10 mouse cellular contexts compared by ENCODE assay signal in the genomic region with DNA sequence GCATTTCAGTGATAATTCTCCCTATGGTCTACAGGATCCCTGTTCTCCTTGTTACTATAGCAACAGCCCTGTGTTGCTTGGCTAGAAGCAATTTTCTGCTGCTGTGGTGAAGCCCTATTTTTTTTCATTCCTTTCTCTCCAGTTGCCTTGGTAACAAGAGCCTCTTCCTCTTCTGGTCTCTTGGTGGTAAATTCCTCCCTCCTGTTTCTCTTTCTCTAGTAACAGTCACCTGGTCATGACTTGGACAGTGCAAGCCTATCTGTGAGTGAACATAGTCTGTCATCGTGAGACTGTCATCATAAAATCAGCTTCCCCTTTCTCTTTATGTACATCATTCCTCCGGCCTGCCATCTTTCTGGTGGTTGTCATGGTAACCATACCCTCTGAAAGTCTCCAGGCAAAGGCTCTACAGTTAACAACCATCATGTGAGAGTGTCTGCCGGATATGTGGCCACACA. TPM values are rescaled to one million over a fixed set of nuclear protein-coding genes. Genes with fewer than 3 reads are reported as not detected.
DNase-seq lines count a peak whose midpoint lies in the region; ATAC-seq and TF ChIP-seq lines count a peak whose summit lies in the region.
"Had no signal": no experiment of that assay in that cellular context is flagged by ENCODE, and none has a peak within 500 bp of the region (broad histone marks: within the 10 kb centered on the region; RNA-seq: fewer than 3 reads in every experiment).

No protein-coding gene starts in this region.

- peak; percentile 82 for ATAC-seq in hindbrain, embryonic 14.5 days (ENCODE audit: low FRiP score)
- peak; percentile 81 for ATAC-seq in midbrain, postnatal 0 days (ENCODE audit: low FRiP score)
- no peak for ATAC-seq in kidney, embryonic 15.5 days (replicated peaks; ENCODE audit: low FRiP score)

- no peaks in the 10 kb centered on the region for H3K36me3 ChIP-seq in hindbrain, embryonic 14.5 days (replicated peaks; ENCODE audit: control insufficient read depth, insufficient read depth)
- H3K36me3 ChIP-seq in midbrain, postnatal 0 days (ENCODE audit: insufficient read depth, low read length): no peaks in the 10 kb centered on the region
- H3K36me3 ChIP-seq in kidney, embryonic 15.5 days: peaks cover 5% of the 10 kb centered on the region
- H3K36me3 ChIP-seq: heart, embryonic 13.5 days had no signal

- H3K4me2 ChIP-seq in hindbrain, embryonic 14.5 days (replicated peaks): peak overlapping the region; percentile 49
- H3K4me2 ChIP-seq in midbrain, postnatal 0 days (ENCODE audit: low read depth, low read length, poor library complexity, severe bottlenecking): peak overlapping the region; percentile 35
- no peak overlapping the region for H3K4me2 ChIP-seq in kidney, embryonic 15.5 days
- H3K4me2 ChIP-seq: heart, embryonic 13.5 days had no signal

- H3K9ac ChIP-seq in hindbrain, embryonic 14.5 days: peak overlapping the region; percentile 61; the same call in 1 of the 2 replicates
- no peak overlapping the region for H3K9ac ChIP-seq in midbrain, postnatal 0 days (replicated peaks; ENCODE audit: low read length, poor library complexity, severe bottlenecking)
- no peak overlapping the region for H3K9ac ChIP-seq in kidney, embryonic 15.5 days
- H3K9ac ChIP-seq: heart, embryonic 13.5 days had no signal

- no peaks in the 10 kb centered on the region for H3K9me3 ChIP-seq in hindbrain, embryonic 14.5 days (ENCODE audit: control insufficient read depth, low read length)
- H3K9me3 ChIP-seq in midbrain, postnatal 0 days (ENCODE audit: low read length): no peaks in the 10 kb centered on the region
- no peaks in the 10 kb centered on the region for H3K9me3 ChIP-seq in kidney, embryonic 15.5 days (replicated peaks)
- H3K9me3 ChIP-seq: heart, embryonic 13.5 days had no signal

- H3K4me3 ChIP-seq in hindbrain, embryonic 14.5 days (replicated peaks; ENCODE audit: low read length): no peak overlapping the region; the same call in 1 of the 2 replicates
- H3K4me3 ChIP-seq in midbrain, postnatal 0 days (ENCODE audit: low read depth, low read length): no peak overlapping the region
- H3K4me3 ChIP-seq in kidney, embryonic 15.5 days (replicated peaks): no peak overlapping the region
- H3K4me3 ChIP-seq: heart, embryonic 13.5 days had no signal

- no peaks in the 10 kb centered on the region for H3K27me3 ChIP-seq in hindbrain, embryonic 14.5 days (ENCODE audit: control insufficient read depth, insufficient read depth, low read length)
- H3K27me3 ChIP-seq in midbrain, postnatal 0 days (ENCODE audit: insufficient read depth, low read length): no peaks in the 10 kb centered on the region
- H3K27me3 ChIP-seq in kidney, embryonic 15.5 days: no peaks in the 10 kb centered on the region
- H3K27me3 ChIP-seq: heart, embryonic 13.5 days had no signal

- peak overlapping the region; percentile 99 for H3K27ac ChIP-seq in hindbrain, embryonic 14.5 days
- H3K27ac ChIP-seq in midbrain, postnatal 0 days (ENCODE audit: low read depth, low read length): peak overlapping the region; percentile 97
- H3K27ac ChIP-seq in kidney, embryonic 15.5 days: no peak overlapping the region
- H3K27ac ChIP-seq: heart, embryonic 13.5 days had no signal

- WGBS in hindbrain, embryonic 14.5 days: 7% methylated on average over 3 of the region's 3 CpGs
- 7% methylated on average over 3 of the region's 3 CpGs for WGBS in midbrain, postnatal 0 days
- WGBS in kidney, embryonic 15.5 days: 72% methylated on average over 3 of the region's 3 CpGs

- TF ChIP-seq CTCF in midbrain, postnatal 0 days (IDR thresholded peaks at IDR 0.05): no peak

- H3K4me1 ChIP-seq in hindbrain, embryonic 14.5 days (replicated peaks; ENCODE audit: control insufficient read depth, insufficient read depth, low read length): peaks cover 55% of the 10 kb centered on the region
- H3K4me1 ChIP-seq in midbrain, postnatal 0 days (ENCODE audit: insufficient read depth, low read length): peaks cover 30% of the 10 kb centered on the region
- peaks cover 14% of the 10 kb centered on the region for H3K4me1 ChIP-seq in kidney, embryonic 15.5 days

- DNase-seq in CD4-positive helper T cell, adult 2 months (ENCODE audit: low read depth, low spot score): peak; percentile 21
- DNase-seq in embryo, embryonic 10.5 days (ENCODE audit: low spot score): peak; percentile 87
- DNase-seq in hindbrain, embryonic 14.5 days (ENCODE audit: low spot score): peak; percentile 81
- DNase-seq in midbrain, postnatal 0 days (ENCODE audit: low spot score): peak; percentile 97
- no peak for DNase-seq in lung, postnatal 10 days
- DNase-seq in c-Kit-positive CD71-positive TER-119-positive erythroid progenitor cells, embryonic 14.5 days (ENCODE audit: low spot score): no peak
- no peak for DNase-seq in cerebellum, adult 9-11 months
- DNase-seq: thymus, postnatal 25 days had no signal

RNA-seq across cellular contexts. Expression of a gene that starts 2.4 kb away (rescaled TPM):
- 19.8 and 24.6 TPM in 2 replicates for polyA plus RNA-seq in hindbrain, embryonic 14.5 days (2014; fragmentation: Nextera tagmentation; extraction: Ambion mirVana)
- total RNA-seq in midbrain, postnatal 0 days (2014; rRNA removed): 16.2 and 19.7 TPM in 2 replicates
- 17.3 and 18.5 TPM in 2 replicates for polyA plus RNA-seq in midbrain, postnatal 0 days (2015; fragmentation: Nextera tagmentation; extraction: Ambion mirVana)
- polyA plus RNA-seq in kidney, embryonic 15.5 days (2015; fragmentation: Nextera tagmentation; extraction: Ambion mirVana): 17.8 and 18.7 TPM in 2 replicates

RNA-seq across cellular contexts. Expression of a gene that starts 18.5 kb away (rescaled TPM):
- polyA plus RNA-seq in hindbrain, embryonic 14.5 days (2014; fragmentation: Nextera tagmentation; extraction: Ambion mirVana): 68.7 and 71.9 TPM in 2 replicates
- total RNA-seq in midbrain, postnatal 0 days (2014; rRNA removed): 75.7 and 77.3 TPM in 2 replicates
- 37.6 and 42.2 TPM in 2 replicates for polyA plus RNA-seq in midbrain, postnatal 0 days (2015; fragmentation: Nextera tagmentation; extraction: Ambion mirVana)
- 7.8 and 8.1 TPM in 2 replicates for polyA plus RNA-seq in kidney, embryonic 15.5 days (2015; fragmentation: Nextera tagmentation; extraction: Ambion mirVana)

RNA-seq across cellular contexts. Expression of a gene that starts 53.0 kb away (rescaled TPM):
- polyA plus RNA-seq in hindbrain, embryonic 14.5 days (2014; fragmentation: Nextera tagmentation; extraction: Ambion mirVana): 27.9 and 28.3 TPM in 2 replicates
- total RNA-seq in midbrain, postnatal 0 days (2014; rRNA removed): 47.3 and 57.7 TPM in 2 replicates
- 30.3 and 34.6 TPM in 2 replicates for polyA plus RNA-seq in midbrain, postnatal 0 days (2015; fragmentation: Nextera tagmentation; extraction: Ambion mirVana)
- 3.3 and 4.0 TPM in 2 replicates for polyA plus RNA-seq in kidney, embryonic 15.5 days (2015; fragmentation: Nextera tagmentation; extraction: Ambion mirVana)

Comparison
In these comparisons a context has a peak if more than half of its experiments do, and no peak if none do; other contexts are left out.
1. DNase-seq: peak in CD4-positive helper T cell, adult 2 months (single experiment), embryo, embryonic 10.5 days (single experiment), hindbrain, embryonic 14.5 days (single experiment) and midbrain, postnatal 0 days (single experiment); none in lung, postnatal 10 days (single experiment), c-Kit-positive CD71-positive TER-119-positive erythroid progenitor cells, embryonic 14.5 days (single experiment) and cerebellum, adult 9-11 months (single experiment).